In genomic region chr6:54175473-54176215, GRCm38 (mm10) we compare ENCODE assay signal across 25 mouse cellular contexts.
DNase-seq lines count a peak whose midpoint lies in the region; ATAC-seq and TF ChIP-seq lines count a peak whose summit lies in the region.
"Had no signal": no experiment of that assay in that cellular context is flagged by ENCODE, and none has a peak within 500 bp of the region (broad histone marks: within the 10 kb centered on the region; RNA-seq: fewer than 3 reads in every experiment).

No protein-coding gene starts in this region.

- H3K4me3 ChIP-seq in hindbrain, embryonic 15.5 days: no peak overlapping the region
- no peak overlapping the region for H3K4me3 ChIP-seq in hindbrain, embryonic 13.5 days
- H3K4me3 ChIP-seq in kidney, postnatal 0 days (replicated peaks; ENCODE audit: low read depth, low read length): no peak overlapping the region
- no peak overlapping the region for H3K4me3 ChIP-seq in midbrain, embryonic 11.5 days (ENCODE audit: low read depth, low read length)
- H3K4me3 ChIP-seq in midbrain, embryonic 13.5 days (replicated peaks): no peak overlapping the region
- H3K4me3 ChIP-seq: embryonic facial prominence, embryonic 12.5 days; embryonic facial prominence, embryonic 15.5 days; gastrocnemius, adult 2 months; hindbrain, embryonic 10.5 days had no signal

- no peak overlapping the region for H3K27ac ChIP-seq in hindbrain, embryonic 15.5 days (replicated peaks)
- no peak overlapping the region; the same call in 1 of the 2 replicates for H3K27ac ChIP-seq in hindbrain, embryonic 13.5 days
- H3K27ac ChIP-seq in kidney, postnatal 0 days: no peak overlapping the region
- no peak overlapping the region for H3K27ac ChIP-seq in midbrain, embryonic 11.5 days (ENCODE audit: low read depth, low read length)
- no peak overlapping the region for H3K27ac ChIP-seq in midbrain, embryonic 13.5 days
- H3K27ac ChIP-seq: embryonic facial prominence, embryonic 12.5 days; embryonic facial prominence, embryonic 15.5 days; gastrocnemius, adult 2 months; hindbrain, embryonic 10.5 days; hindbrain, embryonic 14.5 days had no signal

- no peaks in the 10 kb centered on the region for H3K27me3 ChIP-seq in hindbrain, embryonic 15.5 days
- no peaks in the 10 kb centered on the region for H3K27me3 ChIP-seq in hindbrain, embryonic 13.5 days
- H3K27me3 ChIP-seq in kidney, postnatal 0 days (ENCODE audit: insufficient read depth, low read length): no peaks in the 10 kb centered on the region
- no peaks in the 10 kb centered on the region for H3K27me3 ChIP-seq in midbrain, embryonic 11.5 days (ENCODE audit: control insufficient read depth, insufficient read depth, low read length)
- no peaks in the 10 kb centered on the region for H3K27me3 ChIP-seq in midbrain, embryonic 13.5 days
- H3K27me3 ChIP-seq: embryonic facial prominence, embryonic 12.5 days; embryonic facial prominence, embryonic 15.5 days had no signal

- H3K4me1 ChIP-seq in hindbrain, embryonic 15.5 days (replicated peaks): peaks cover 3% of the 10 kb centered on the region; the same call in 1 of the 2 replicates
- H3K4me1 ChIP-seq in hindbrain, embryonic 13.5 days (replicated peaks): peaks cover 27% of the 10 kb centered on the region
- 0 out of 2 replicates have a peak, but pooled peaks cover 6% of the 10 kb centered on the region for H3K4me1 ChIP-seq in kidney, postnatal 0 days (replicated peaks; ENCODE audit: insufficient read depth, low read length)
- no peaks in the 10 kb centered on the region for H3K4me1 ChIP-seq in midbrain, embryonic 11.5 days (ENCODE audit: control insufficient read depth, insufficient read depth, low read length)
- 0 out of 2 replicates have a peak, but pooled peaks cover 9% of the 10 kb centered on the region for H3K4me1 ChIP-seq in midbrain, embryonic 13.5 days (replicated peaks)
- H3K4me1 ChIP-seq: embryonic facial prominence, embryonic 12.5 days; embryonic facial prominence, embryonic 15.5 days had no signal

- H3K9ac ChIP-seq in hindbrain, embryonic 15.5 days: no peak overlapping the region
- H3K9ac ChIP-seq in hindbrain, embryonic 13.5 days: no peak overlapping the region
- H3K9ac ChIP-seq in kidney, postnatal 0 days (ENCODE audit: low read depth, low read length): no peak overlapping the region
- H3K9ac ChIP-seq in midbrain, embryonic 11.5 days (ENCODE audit: low read length): no peak overlapping the region
- H3K9ac ChIP-seq in midbrain, embryonic 13.5 days (replicated peaks): no peak overlapping the region
- H3K9ac ChIP-seq: embryonic facial prominence, embryonic 12.5 days; embryonic facial prominence, embryonic 15.5 days; forebrain, postnatal 0 days; hindbrain, embryonic 14.5 days had no signal

- TF ChIP-seq CTCF in kidney, postnatal 0 days (IDR thresholded peaks at IDR 0.05; ENCODE audit: low read depth): no peak

- no peak overlapping the region for H3K4me2 ChIP-seq in hindbrain, embryonic 15.5 days
- H3K4me2 ChIP-seq in hindbrain, embryonic 13.5 days: no peak overlapping the region
- H3K4me2 ChIP-seq in kidney, postnatal 0 days (ENCODE audit: low read length): no peak overlapping the region
- H3K4me2 ChIP-seq in midbrain, embryonic 11.5 days: no peak overlapping the region
- H3K4me2 ChIP-seq in midbrain, embryonic 13.5 days (replicated peaks): no peak overlapping the region
- H3K4me2 ChIP-seq: embryonic facial prominence, embryonic 12.5 days; embryonic facial prominence, embryonic 15.5 days; heart, embryonic 11.5 days; hindbrain, embryonic 14.5 days had no signal

- H3K9me3 ChIP-seq in hindbrain, embryonic 15.5 days: no peaks in the 10 kb centered on the region
- no peaks in the 10 kb centered on the region for H3K9me3 ChIP-seq in hindbrain, embryonic 13.5 days
- no peaks in the 10 kb centered on the region for H3K9me3 ChIP-seq in kidney, postnatal 0 days (replicated peaks; ENCODE audit: low read length)
- H3K9me3 ChIP-seq in midbrain, embryonic 11.5 days (ENCODE audit: control insufficient read depth, low read length): no peaks in the 10 kb centered on the region
- no peaks in the 10 kb centered on the region for H3K9me3 ChIP-seq in midbrain, embryonic 13.5 days
- H3K9me3 ChIP-seq: embryonic facial prominence, embryonic 12.5 days; embryonic facial prominence, embryonic 15.5 days; hindbrain, embryonic 10.5 days had no signal

- ATAC-seq in hindbrain, embryonic 15.5 days (ENCODE audit: low FRiP score, low read depth): 0 out of 2 replicates have a peak, but pooled peaks have one; percentile 61
- ATAC-seq in hindbrain, embryonic 13.5 days (ENCODE audit: low FRiP score): no peak
- ATAC-seq in kidney, postnatal 0 days (replicated peaks; ENCODE audit: low FRiP score, low read depth): no peak
- no peak for ATAC-seq in midbrain, embryonic 11.5 days (ENCODE audit: low FRiP score)
- ATAC-seq in midbrain, embryonic 13.5 days: no peak
- ATAC-seq: activated CD4-positive, CD25-positive, alpha-beta regulatory T cell, adult 4 months; forebrain, embryonic 14.5 days; forebrain, postnatal 0 days; inflammation-experienced regulatory T-cells, adult 6 months had no signal

- DNase-seq in cerebellum, adult 11-12 months: peak; percentile 1
- no peak for DNase-seq in cerebellum, adult 11 months
- peak; percentile 65 for DNase-seq in kidney, postnatal 0 days (ENCODE audit: low spot score)
- DNase-seq in kidney, adult 11 months: no peak
- peak; percentile 64 for DNase-seq in midbrain, embryonic 11.5 days (ENCODE audit: low spot score, missing footprints)
- DNase-seq: adrenal gland, adult 8-10 months; adrenal gland, postnatal 25 days; cerebellum, adult 9-11 months; cerebellum, postnatal 25 days; forebrain, postnatal 0 days; gastrocnemius, adult 2 months; gastrocnemius, postnatal 14 days; heart, adult 18-20 months; heart, postnatal 36 days had no signal

- 60% methylated on average over 8 of the region's 8 CpGs for WGBS in hindbrain, embryonic 15.5 days
- 68% methylated on average over 8 of the region's 8 CpGs for WGBS in hindbrain, embryonic 13.5 days
- WGBS in kidney, postnatal 0 days: 31% methylated on average over 8 of the region's 8 CpGs
- WGBS in midbrain, embryonic 11.5 days: 83% methylated on average over 8 of the region's 8 CpGs
- 84% methylated on average over 8 of the region's 8 CpGs for WGBS in midbrain, embryonic 13.5 days

- H3K36me3 ChIP-seq in hindbrain, embryonic 15.5 days: no peaks in the 10 kb centered on the region
- no peaks in the 10 kb centered on the region for H3K36me3 ChIP-seq in hindbrain, embryonic 13.5 days
- H3K36me3 ChIP-seq in kidney, postnatal 0 days (ENCODE audit: insufficient read depth, low read length): no peaks in the 10 kb centered on the region
- H3K36me3 ChIP-seq in midbrain, embryonic 11.5 days (ENCODE audit: control insufficient read depth, insufficient read depth, low read length): no peaks in the 10 kb centered on the region
- H3K36me3 ChIP-seq in midbrain, embryonic 13.5 days: no peaks in the 10 kb centered on the region
- H3K36me3 ChIP-seq: embryonic facial prominence, embryonic 12.5 days; embryonic facial prominence, embryonic 15.5 days; hindbrain, embryonic 10.5 days had no signal

Comparison
In these comparisons a context has a peak if more than half of its experiments do, and no peak if none do; other contexts are left out.
1. DNase-seq: peak in cerebellum, adult 11-12 months (single experiment), kidney, postnatal 0 days (single experiment) and midbrain, embryonic 11.5 days (single experiment); none in cerebellum, adult 11 months (single experiment) and kidney, adult 11 months (single experiment).